Mouse (Mus musculus): Measurements from ENCODE around the gene Phb2. TPM values are rescaled to one million over a fixed set of nuclear protein-coding genes. Genes with fewer than 3 reads are reported as not detected.
A peak's percentile ranks its signal among the peaks of the same experiment; 100 is the strongest.

Phb2 gene
- total RNA-seq, 1 experiment from 2014 or later = 265 TPM

DNA sequence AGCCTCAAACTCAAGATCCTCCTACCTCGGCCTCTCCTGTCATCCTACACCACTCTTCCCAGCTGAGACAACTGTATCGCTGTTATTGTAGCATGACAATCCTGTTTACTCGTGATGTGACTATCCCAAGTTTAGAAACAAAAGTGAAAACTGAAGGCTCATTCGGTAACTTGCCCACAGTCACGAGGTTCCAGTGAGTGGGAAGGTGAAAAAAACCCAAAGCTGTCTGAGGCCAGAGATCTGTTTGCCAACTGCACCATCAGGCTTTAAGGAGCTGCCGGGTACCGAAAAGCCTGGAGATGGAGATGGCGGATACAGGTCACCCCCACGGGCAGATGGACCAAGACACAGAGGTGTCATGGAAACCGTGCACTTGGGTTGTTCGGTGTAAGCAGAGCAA is 24.9 kb downstream of the Phb2 start:
- ATAC-seq (replicated peaks in 1 of 2; ENCODE audit: insufficient read depth in 1 of 2, low FRiP score in 2 of 2, low TSS enrichment in 1 of 2, low read depth in 1 of 2, poor library complexity in 2 of 2, severe bottlenecking in 2 of 2) = no peak

DNA sequence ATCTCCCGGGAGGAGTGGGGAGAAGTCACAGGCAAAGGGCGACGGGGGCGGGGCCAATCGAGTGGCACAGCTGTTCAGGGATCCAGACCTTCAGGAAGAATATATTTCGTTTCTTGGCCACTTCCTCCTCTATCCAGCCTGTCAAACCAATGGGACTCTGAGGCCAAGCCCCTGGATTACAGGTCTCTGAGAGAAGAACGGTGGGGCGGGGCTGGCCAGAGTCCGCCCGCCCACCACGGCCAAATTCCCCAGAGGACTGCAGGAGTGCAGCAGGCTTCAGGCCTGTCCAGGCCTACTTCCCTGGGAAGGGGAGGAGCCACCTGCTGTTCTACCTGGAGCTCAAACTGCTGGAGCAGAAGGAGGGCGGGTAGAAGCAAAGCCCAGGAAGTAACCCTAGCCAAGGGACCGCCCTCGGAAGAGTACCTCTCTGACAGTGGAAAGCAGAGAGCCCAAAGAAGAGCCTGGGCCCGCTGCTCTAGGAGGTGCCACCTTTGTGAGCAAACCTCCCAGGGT is 26.4 kb downstream of the Phb2 start, which contains the start of gene Ptpn6:
Ptpn6 (minus strand) TSS at position 204 of the 513 bp plus-strand sequence.
- ATAC-seq (replicated peaks in 1 of 2; ENCODE audit: insufficient read depth in 1 of 2, low FRiP score in 2 of 2, low TSS enrichment in 1 of 2, low read depth in 1 of 2, poor library complexity in 2 of 2, severe bottlenecking in 2 of 2) = peak; percentile 13 to 20

DNA sequence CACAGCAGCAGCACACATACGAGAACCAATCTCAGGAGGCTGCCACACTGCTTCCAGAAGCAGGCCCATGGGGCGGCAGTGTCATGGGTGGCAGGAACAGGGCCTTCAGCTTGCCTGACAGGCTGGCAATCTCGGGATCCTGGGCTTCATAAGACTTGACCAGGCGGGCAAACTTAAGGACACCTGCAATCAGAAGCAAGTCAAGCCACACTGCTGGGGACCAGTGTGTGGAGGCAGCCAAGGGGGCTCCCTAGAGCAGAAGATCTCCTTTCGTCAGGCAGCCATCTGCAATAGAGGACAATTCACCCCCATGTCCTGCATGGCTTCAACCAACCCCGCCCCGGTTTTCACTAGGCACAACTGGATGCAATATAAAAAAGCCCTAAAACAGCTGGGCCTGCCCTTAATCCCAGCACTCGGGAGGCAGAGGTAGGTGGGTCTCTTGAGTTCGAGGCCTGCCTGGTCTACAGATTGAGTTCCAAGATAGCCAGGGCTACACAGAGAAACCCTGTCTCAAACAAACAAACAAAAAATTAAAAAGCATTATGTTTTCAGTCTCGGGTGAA is 27.2 kb downstream of the Phb2 start:
- no peak for ATAC-seq (replicated peaks in 1 of 2; ENCODE audit: insufficient read depth in 1 of 2, low FRiP score in 2 of 2, low TSS enrichment in 1 of 2, low read depth in 1 of 2, poor library complexity in 2 of 2, severe bottlenecking in 2 of 2)

DNA sequence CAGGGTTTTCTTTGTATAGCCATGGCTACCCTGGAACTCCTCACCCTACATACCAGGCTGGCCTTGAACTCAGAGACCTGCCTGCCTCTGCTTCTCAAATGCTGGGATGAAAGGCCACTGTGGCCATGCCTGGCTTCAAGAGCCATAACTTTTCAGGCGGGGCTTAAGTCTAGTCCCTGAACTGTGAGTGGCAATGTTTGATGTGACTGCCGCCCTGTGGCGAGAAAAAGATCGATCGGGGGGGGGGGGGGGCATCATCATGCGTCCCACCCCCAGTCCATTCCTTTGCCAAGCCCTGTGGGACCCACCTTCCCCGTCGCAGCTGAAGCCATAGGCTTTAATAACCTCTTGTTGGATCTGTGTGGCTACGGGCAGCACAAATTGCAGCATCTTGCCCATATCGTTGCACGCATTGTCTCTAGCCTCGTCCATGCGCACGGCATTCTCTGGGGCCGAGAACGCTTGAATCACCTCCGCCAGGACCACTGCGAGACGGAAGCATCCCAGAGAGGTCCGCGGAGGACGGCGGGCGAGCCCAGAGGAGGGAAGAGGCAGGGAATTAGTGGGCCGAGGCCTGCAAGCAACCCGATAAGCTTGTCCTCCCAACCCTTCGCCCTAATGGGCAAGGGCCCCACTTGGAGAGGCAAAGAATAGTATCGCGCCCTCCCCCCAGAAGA is 28.2 kb downstream of the Phb2 start:
- ATAC-seq (replicated peaks in 1 of 2; ENCODE audit: insufficient read depth in 1 of 2, low FRiP score in 2 of 2, low TSS enrichment in 1 of 2, low read depth in 1 of 2, poor library complexity in 2 of 2, severe bottlenecking in 2 of 2) = peak in 1 of 2 experiments; percentile 9; a peak in 2 of 4 replicates

DNA sequence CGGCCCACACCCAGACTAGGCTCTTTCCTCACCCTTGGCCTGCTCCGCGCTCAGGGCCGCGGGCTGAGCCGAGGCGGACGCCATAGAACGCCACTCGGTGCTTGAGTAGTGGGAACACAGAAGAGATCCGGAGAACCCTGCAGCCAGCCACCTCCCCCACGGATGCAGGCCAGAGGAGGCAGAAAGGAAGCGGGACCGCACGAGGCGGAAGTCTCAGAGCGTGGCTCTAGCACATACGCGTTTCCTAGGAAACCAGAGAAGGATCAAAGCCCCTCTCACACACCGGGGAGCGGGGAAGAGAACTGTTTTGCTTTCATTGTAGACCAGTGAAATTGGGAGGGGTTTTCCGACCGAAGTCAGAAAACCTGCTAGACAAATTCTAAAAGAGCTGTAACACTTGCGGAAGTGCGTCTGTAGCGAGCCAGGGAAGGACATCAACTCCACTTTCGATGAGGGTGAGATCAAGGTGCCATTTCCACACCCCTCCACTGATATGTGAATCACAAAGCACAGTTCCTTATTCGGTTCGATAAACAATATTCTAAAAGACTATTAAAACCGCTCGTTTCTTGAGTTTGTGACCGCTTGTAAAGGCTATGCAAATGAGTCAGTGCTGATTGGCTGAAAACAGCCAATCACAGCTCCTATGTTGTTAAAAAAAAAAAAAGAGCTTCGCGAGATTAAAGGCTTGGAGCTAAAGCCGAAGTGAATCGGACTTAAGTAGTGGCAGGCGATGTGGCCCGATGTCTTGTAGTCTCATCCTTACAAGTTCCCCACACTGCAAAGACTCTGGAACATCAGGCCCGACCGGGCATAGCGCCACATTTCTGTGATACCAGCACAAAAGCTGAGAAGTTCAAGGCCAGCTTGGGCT is 29.0 kb downstream of the Phb2 start, which contains the start of gene Grcc10:
Grcc10 (minus strand) TSS at position 487 of the 874 bp plus-strand sequence.
- peak; percentile 75 to 80 for ATAC-seq (replicated peaks in 1 of 2; ENCODE audit: insufficient read depth in 1 of 2, low FRiP score in 2 of 2, low TSS enrichment in 1 of 2, low read depth in 1 of 2, poor library complexity in 2 of 2, severe bottlenecking in 2 of 2)

DNA sequence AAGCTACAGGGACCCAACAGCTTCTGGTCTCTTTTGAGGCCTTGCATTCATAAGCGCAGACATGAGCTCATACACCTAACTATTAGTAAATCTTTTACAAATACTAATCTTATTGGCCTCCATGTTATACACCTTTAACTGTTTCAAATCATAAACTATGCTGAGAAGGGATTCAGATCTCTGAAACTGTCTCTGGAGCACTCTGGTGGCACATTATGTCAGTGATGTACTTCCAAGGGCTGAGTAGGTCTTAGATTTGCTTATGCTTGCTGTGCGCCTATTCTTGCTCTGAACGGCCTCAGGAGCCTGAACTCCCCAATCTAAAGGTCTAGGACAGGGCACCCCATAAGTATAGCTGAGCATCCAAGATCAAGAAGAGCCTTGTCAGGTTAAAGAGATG is 29.7 kb downstream of the Phb2 start:
- no peak for ATAC-seq (replicated peaks in 1 of 2; ENCODE audit: insufficient read depth in 1 of 2, low FRiP score in 2 of 2, low TSS enrichment in 1 of 2, low read depth in 1 of 2, poor library complexity in 2 of 2, severe bottlenecking in 2 of 2)

DNA sequence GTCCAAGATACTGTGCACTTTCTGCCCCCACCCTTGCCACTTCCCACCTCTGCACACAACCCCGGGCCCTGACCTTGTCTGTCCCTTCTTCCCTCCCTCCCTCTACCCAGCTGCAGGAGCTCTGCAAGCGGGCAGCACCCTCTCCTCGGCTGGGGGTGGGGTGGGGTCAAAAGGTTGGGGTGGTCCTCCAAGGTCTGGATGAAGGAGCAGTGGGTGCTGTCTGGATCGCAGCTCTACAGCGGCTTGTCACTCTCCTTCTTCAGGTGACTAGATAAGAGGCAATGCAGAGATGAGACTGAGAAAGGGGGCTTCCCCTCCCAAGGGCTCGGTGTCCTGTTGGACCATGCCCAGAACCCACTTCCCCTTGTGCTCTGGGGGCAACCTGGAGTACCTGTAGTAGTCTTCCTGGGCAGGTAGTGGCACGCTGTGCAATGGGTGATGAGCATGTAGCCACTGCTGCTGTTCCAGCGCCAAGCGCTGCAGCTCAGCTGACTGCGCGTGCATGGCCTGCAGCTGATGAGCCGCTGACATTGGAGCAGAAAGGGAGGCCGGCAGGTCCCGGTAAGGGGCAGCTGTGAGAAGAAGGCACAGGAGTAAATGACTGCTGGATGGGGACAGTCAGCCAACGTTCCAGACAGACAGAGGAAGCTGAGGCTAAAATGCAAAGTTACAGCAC is 30.8 kb downstream of the Phb2 start:
- ATAC-seq (replicated peaks in 1 of 2; ENCODE audit: insufficient read depth in 1 of 2, low FRiP score in 2 of 2, low TSS enrichment in 1 of 2, low read depth in 1 of 2, poor library complexity in 2 of 2, severe bottlenecking in 2 of 2) = no peak

DNA sequence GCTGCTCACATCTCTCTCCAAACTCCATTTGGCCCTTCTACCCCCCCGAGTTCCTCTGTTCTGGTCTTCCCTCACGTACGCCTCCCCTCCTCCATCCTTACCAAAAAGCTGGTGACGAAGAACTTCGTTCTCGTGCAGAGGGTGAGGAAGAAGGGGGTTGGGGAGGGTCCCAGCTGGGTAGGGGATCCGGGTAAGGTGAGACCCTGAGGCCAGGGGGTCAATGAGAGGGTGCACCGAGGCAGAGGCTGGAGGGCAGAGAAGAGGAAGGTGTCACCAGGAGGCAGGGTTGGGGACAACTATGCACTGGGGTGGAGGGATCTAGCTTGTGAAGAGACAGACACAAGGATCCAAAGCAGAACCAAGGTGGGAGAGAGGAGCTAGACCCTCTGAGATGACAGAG is 31.5 kb downstream of the Phb2 start:
- ATAC-seq (replicated peaks in 1 of 2; ENCODE audit: insufficient read depth in 1 of 2, low FRiP score in 2 of 2, low TSS enrichment in 1 of 2, low read depth in 1 of 2, poor library complexity in 2 of 2, severe bottlenecking in 2 of 2) = no peak

DNA sequence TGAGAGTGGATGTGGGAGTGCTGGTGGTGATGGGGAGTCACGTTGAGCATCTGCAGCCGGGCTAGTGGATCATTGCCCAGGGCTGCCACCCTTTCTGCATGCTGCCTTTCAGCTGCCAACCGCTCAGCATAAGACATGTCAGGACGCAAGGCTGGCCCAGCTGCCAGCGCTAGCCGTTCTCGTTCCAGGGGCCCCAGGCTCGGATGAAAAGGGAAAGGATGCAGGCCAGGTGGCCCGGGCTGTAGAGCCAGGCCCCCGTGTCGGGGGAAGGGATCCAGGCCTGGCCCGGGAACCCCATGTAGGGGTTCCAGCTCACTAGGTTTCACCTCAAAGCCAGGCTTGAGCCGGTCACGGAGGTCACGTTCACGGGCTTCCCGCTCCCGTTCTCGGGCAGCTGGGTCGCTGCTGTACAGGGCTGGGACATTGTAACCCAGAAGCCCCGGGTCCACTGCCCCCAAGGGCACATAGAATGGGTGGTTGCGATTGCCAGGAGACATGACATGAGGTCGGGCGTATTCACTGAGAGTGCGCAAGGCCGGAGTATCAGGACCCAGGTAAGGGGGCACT is 32.7 kb downstream of the Phb2 start:
- ATAC-seq (replicated peaks in 1 of 2; ENCODE audit: insufficient read depth in 1 of 2, low FRiP score in 2 of 2, low TSS enrichment in 1 of 2, low read depth in 1 of 2, poor library complexity in 2 of 2, severe bottlenecking in 2 of 2) = no peak

DNA sequence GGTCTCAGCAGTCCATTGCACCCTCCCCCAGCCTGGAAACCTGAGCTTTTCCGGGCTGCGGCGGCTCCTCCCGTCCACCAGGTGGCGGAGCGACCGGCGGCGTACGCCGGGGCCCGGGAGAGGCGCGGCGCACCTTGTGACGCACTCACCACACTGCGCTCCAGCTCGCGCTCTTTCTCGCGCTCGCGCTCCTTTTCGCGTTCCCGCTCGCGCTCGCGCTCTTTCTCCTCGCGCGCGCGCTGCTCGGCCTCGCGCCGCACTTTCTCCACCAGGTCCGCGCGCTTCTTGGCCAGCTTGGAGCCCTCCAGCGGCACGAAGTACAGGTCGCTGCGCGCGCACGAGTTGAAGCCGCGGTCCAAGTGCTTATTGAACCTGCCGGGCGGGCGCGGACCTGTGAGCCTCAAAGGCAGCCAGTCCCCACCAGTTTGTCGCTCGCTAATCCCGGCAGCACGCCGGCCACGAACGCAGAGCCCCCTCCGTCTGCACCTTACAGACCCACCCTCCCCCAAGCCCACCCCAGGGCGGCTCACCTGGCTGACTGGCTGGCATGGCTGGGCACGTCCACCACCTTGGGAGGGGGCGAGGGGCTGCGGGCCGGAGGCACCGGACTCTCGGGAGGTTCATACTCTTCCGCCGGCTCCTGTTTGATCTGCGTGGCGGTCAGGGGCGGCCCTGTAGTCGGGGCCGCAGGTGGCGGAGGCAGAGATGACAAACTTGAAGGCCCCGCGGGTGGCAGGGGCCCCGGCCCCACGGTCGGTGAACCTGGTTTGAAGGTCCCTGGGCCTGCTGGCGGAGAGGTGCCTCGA is 33.6 kb downstream of the Phb2 start:
- peak; percentile 48 to 61 for ATAC-seq (replicated peaks in 1 of 2; ENCODE audit: insufficient read depth in 1 of 2, low FRiP score in 2 of 2, low TSS enrichment in 1 of 2, low read depth in 1 of 2, poor library complexity in 2 of 2, severe bottlenecking in 2 of 2)

DNA sequence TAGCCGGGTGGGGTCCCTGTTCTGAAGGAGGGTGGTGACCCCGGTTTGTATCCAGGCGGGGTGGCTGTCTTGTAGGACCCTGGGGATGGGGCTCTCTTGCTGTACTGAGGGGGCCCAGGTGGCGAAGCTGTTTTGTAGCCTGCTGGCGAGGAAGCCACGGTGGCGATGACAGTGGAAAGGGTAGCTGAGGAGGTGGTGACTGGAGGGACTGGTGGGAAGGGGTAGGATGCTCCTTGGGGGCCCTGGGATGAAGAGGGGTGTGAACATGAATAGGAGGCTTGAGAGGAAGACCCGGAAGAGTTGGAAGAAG is 34.1 kb downstream of the Phb2 start:
- ATAC-seq (replicated peaks in 1 of 2; ENCODE audit: insufficient read depth in 1 of 2, low FRiP score in 2 of 2, low TSS enrichment in 1 of 2, low read depth in 1 of 2, poor library complexity in 2 of 2, severe bottlenecking in 2 of 2) = no peak

DNA sequence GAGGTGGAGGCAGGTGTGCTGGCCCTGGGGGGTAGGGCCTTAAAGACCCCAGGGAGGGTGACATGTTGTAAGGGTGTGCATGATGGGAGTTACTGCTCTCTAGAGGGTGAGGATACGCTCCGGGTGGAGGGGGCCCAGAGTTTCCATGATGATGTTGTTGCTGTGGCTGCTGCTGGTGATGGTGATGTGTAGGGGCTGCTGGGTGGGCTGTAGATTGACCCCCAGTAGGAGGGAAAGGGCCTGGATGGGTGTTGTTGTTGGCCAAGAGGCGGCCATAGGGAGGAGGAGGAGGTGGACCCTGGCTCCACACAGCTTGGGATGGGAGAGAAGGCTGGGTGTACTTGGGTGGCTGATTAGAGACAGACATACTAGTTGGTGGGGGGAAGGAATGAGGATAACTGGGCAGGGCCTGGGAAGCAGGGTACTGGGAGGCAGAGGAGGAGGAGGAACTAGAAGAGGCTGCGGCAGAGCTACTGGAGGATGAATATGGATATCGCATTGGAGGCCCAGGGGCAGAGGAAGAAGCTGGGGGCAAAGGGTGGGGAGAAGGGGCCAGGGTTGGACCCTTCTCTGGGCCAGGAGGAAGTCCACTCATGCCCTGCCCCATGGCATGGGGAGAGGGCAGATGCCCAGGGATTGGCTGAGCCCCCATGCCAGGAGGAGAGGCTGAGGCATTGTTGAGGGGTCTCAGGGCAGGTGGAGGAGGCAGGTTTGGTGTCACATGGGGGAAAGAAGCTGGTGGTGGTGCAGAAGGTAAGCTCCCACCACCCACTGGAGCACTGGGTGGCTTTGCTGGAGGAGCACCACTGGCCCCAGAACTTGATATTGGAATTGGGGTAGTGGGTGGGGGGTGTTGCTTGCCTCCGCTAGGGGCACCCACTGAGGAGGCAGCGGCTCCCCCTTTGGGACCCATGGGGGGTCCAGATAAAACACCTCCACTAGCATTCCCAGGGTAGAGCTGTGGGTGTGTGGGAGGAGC is 34.8 kb downstream of the Phb2 start:
- ATAC-seq (replicated peaks in 1 of 2; ENCODE audit: insufficient read depth in 1 of 2, low FRiP score in 2 of 2, low TSS enrichment in 1 of 2, low read depth in 1 of 2, poor library complexity in 2 of 2, severe bottlenecking in 2 of 2) = no peak

DNA sequence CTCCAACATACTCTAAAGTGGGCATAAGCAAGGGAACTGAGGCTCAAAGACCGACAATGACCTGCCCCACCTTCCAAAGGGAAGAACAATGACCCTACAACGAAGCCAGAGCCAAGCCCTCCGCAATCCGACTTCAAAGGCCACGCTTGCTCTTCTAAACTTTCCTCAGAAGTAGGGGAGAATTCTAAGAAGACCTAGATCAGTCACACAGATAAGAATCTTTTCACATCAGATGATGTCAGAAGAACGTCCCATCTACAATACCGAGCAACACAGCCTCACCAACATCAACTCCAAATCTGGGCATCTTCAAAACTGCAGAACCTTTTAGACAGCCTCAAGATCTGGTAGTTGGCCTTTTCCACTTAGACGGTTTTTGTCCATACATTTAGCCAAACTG is 38.3 kb downstream of the Phb2 start:
- ATAC-seq (replicated peaks in 1 of 2; ENCODE audit: insufficient read depth in 1 of 2, low FRiP score in 2 of 2, low TSS enrichment in 1 of 2, low read depth in 1 of 2, poor library complexity in 2 of 2, severe bottlenecking in 2 of 2) = no peak

DNA sequence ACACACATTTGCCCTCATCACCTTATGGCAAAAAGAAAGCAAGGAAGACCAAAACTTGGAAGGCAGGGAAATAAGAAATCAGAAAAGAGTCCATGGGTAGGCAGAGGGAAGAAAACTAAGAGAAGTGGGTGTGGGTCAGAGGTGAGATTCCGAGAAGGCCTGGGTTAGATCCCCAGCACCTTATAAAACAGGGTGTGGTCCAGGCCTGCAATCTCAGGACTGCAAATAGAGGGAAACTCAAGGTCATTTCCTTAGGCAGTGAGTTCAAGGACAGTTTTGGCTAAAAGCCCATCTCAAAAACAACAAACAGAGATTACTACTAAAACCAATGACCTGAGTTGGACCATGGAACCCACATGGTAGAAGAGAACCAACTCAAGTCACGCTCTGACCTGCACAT is 41.7 kb downstream of the Phb2 start:
- ATAC-seq (replicated peaks in 1 of 2; ENCODE audit: insufficient read depth in 1 of 2, low FRiP score in 2 of 2, low TSS enrichment in 1 of 2, low read depth in 1 of 2, poor library complexity in 2 of 2, severe bottlenecking in 2 of 2) = no peak

DNA sequence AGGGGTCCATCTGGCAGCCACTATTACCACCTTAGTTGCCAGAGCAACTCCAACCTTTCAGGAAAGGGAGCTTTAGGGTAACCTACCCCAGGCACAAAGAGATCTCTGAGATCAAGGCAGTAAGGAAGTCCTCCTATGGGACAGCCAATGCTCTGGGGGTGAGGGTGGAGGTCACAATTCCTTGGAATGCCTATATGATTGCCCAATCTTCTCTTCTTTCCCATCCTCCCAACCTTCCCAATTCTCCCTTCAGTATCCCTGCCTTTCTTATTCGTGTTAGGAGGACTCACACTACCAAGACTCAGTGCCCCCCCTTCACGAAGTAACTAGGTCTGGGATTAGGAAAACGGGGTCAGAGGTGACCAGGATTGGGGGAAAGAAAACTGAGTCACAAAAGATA is 43.2 kb downstream of the Phb2 start:
- no peak for ATAC-seq (replicated peaks in 1 of 2; ENCODE audit: insufficient read depth in 1 of 2, low FRiP score in 2 of 2, low TSS enrichment in 1 of 2, low read depth in 1 of 2, poor library complexity in 2 of 2, severe bottlenecking in 2 of 2)

Data from hematopoietic stem cell, adult 5-6 weeks (primary cell).